Mouse (Mus musculus): ENCODE measurements at regions not wholly inside any gene's neighbourhood (a gene's known extent, or its start where the extent isn't known, plus 50 kb on each side); places are given as distances from the start of the nearest gene placed in this dataset.
A peak's percentile ranks its signal among the peaks of the same experiment; 100 is the strongest.

GRCm38 (mm10) chr14:46060622-46061381, 318.4 kb upstream of the Gm15217 start:
- H3K9ac ChIP-seq (replicated peaks; ENCODE audit: low read length) = no peak overlapping the region
- H3K36me3 ChIP-seq (ENCODE audit: control insufficient read depth, insufficient read depth, low read length) = no peaks in the 10 kb centered on the region
- no peak for ATAC-seq (ENCODE audit: low FRiP score, low TSS enrichment)

GRCm38 (mm10) chr14:46067102-46067801, 312.0 kb upstream of the Gm15217 start:
- no peaks in the 10 kb centered on the region for H3K36me3 ChIP-seq (ENCODE audit: control insufficient read depth, insufficient read depth, low read length)
- H3K27ac ChIP-seq (replicated peaks; ENCODE audit: low read depth, low read length) = no peak overlapping the region
- DNase-seq (no peak), ATAC-seq (ENCODE audit: low FRiP score, low TSS enrichment) (no peak)
- no peak overlapping the region for H3K4me3 ChIP-seq (replicated peaks; ENCODE audit: low read depth, low read length)
- H3K9ac ChIP-seq (replicated peaks; ENCODE audit: low read length) = no peak overlapping the region
- H3K27me3 ChIP-seq (ENCODE audit: control insufficient read depth, insufficient read depth, low read length) = no peaks in the 10 kb centered on the region
- WGBS = 78% methylated on average over 5 of the region's 5 CpGs
- no peak overlapping the region for H3K4me2 ChIP-seq (ENCODE audit: low read length)
- no peaks in the 10 kb centered on the region for H3K9me3 ChIP-seq (ENCODE audit: control insufficient read depth, low read length)
- no peaks in the 10 kb centered on the region for H3K4me1 ChIP-seq (ENCODE audit: control insufficient read depth, insufficient read depth, low read length)

More at GRCm38 (mm10) chr14:46060622-46061381, 318.4 kb upstream of the Gm15217 start:
- Histone ChIP-seq H3K4me2 (ENCODE audit: low read length) (peak overlapping the region; percentile 47), H3K27ac (replicated peaks; ENCODE audit: low read depth, low read length) (no peak overlapping the region), H3K4me3 (replicated peaks; ENCODE audit: low read depth, low read length) (peak overlapping the region; percentile 19; the same call in 1 of the 2 replicates), H3K4me1 (ENCODE audit: control insufficient read depth, insufficient read depth, low read length) (0 out of 2 replicates have a peak, but pooled peaks cover 3% of the 10 kb centered on the region), H3K9me3 (ENCODE audit: control insufficient read depth, low read length) (no peaks in the 10 kb centered on the region), H3K27me3 (ENCODE audit: control insufficient read depth, insufficient read depth, low read length) (no peaks in the 10 kb centered on the region)
- 26% methylated on average over 14 of the region's 14 CpGs for WGBS
- DNase-seq = peak; percentile 66

GRCm38 (mm10) chr14:46071244-46071643, 308.0 kb upstream of the Gm15217 start:
- no peak overlapping the region for H3K9ac ChIP-seq (replicated peaks; ENCODE audit: low read length)
- ATAC-seq (ENCODE audit: low FRiP score, low TSS enrichment) = no peak
- no peaks in the 10 kb centered on the region for H3K36me3 ChIP-seq (ENCODE audit: control insufficient read depth, insufficient read depth, low read length)
- DNase-seq = no peak
- no peak overlapping the region for H3K4me2 ChIP-seq (ENCODE audit: low read length)
- 92% methylated on average over 5 of the region's 5 CpGs for WGBS
- H3K4me3 ChIP-seq (replicated peaks; ENCODE audit: low read depth, low read length) = no peak overlapping the region
- no peak overlapping the region for H3K27ac ChIP-seq (replicated peaks; ENCODE audit: low read depth, low read length)
- H3K9me3 ChIP-seq (ENCODE audit: control insufficient read depth, low read length) = no peaks in the 10 kb centered on the region
- no peaks in the 10 kb centered on the region for H3K4me1 ChIP-seq (ENCODE audit: control insufficient read depth, insufficient read depth, low read length)
- H3K27me3 ChIP-seq (ENCODE audit: control insufficient read depth, insufficient read depth, low read length) = no peaks in the 10 kb centered on the region

- 95% methylated on average over 2 of the region's 2 CpGs for WGBS
- H3K4me1 ChIP-seq (ENCODE audit: control insufficient read depth, insufficient read depth, low read length) = no peaks in the 10 kb centered on the region
- H3K27ac ChIP-seq (replicated peaks; ENCODE audit: low read depth, low read length) = no peak overlapping the region
- DNase-seq (peak; percentile 23), ATAC-seq (ENCODE audit: low FRiP score, low TSS enrichment) (no peak)
- H3K27me3 ChIP-seq (ENCODE audit: control insufficient read depth, insufficient read depth, low read length) = no peaks in the 10 kb centered on the region
- H3K4me2 ChIP-seq (ENCODE audit: low read length) = no peak overlapping the region
- no peaks in the 10 kb centered on the region for H3K36me3 ChIP-seq (ENCODE audit: control insufficient read depth, insufficient read depth, low read length)
- H3K9ac ChIP-seq (replicated peaks; ENCODE audit: low read length) = no peak overlapping the region
- no peaks in the 10 kb centered on the region for H3K9me3 ChIP-seq (ENCODE audit: control insufficient read depth, low read length)
- H3K4me3 ChIP-seq (replicated peaks; ENCODE audit: low read depth, low read length) = no peak overlapping the region
Observed at GRCm38 (mm10) chr14:46076738-46077137, 302.5 kb upstream of the Gm15217 start.

GRCm38 (mm10) chr14:46077406-46078131, 301.6 kb upstream of the Gm15217 start:
- Histone ChIP-seq H3K27me3 (ENCODE audit: control insufficient read depth, insufficient read depth, low read length) (no peaks in the 10 kb centered on the region), H3K36me3 (ENCODE audit: control insufficient read depth, insufficient read depth, low read length) (no peaks in the 10 kb centered on the region), H3K9ac (replicated peaks; ENCODE audit: low read length) (no peak overlapping the region), H3K4me1 (ENCODE audit: control insufficient read depth, insufficient read depth, low read length) (no peaks in the 10 kb centered on the region), H3K4me2 (ENCODE audit: low read length) (no peak overlapping the region), H3K4me3 (replicated peaks; ENCODE audit: low read depth, low read length) (no peak overlapping the region), H3K27ac (replicated peaks; ENCODE audit: low read depth, low read length) (no peak overlapping the region), H3K9me3 (ENCODE audit: control insufficient read depth, low read length) (no peaks in the 10 kb centered on the region)
- DNase-seq (peak; percentile 58), ATAC-seq (ENCODE audit: low FRiP score, low TSS enrichment) (peak; percentile 69; the same call in 1 of the 2 replicates)
- WGBS = 82% methylated on average over 11 of the region's 11 CpGs

- no peak overlapping the region for H3K9ac ChIP-seq (replicated peaks; ENCODE audit: low read length)
- H3K9me3 ChIP-seq (ENCODE audit: control insufficient read depth, low read length) = no peaks in the 10 kb centered on the region
- H3K4me2 ChIP-seq (ENCODE audit: low read length) = no peak overlapping the region
- DNase-seq (no peak), ATAC-seq (ENCODE audit: low FRiP score, low TSS enrichment) (no peak)
- no peak overlapping the region for H3K4me3 ChIP-seq (replicated peaks; ENCODE audit: low read depth, low read length)
- 94% methylated on average over 5 of the region's 5 CpGs for WGBS
- H3K4me1 ChIP-seq (ENCODE audit: control insufficient read depth, insufficient read depth, low read length) = no peaks in the 10 kb centered on the region
- H3K27ac ChIP-seq (replicated peaks; ENCODE audit: low read depth, low read length) = no peak overlapping the region
- H3K36me3 ChIP-seq (ENCODE audit: control insufficient read depth, insufficient read depth, low read length) = no peaks in the 10 kb centered on the region
- no peaks in the 10 kb centered on the region for H3K27me3 ChIP-seq (ENCODE audit: control insufficient read depth, insufficient read depth, low read length)
Observed at GRCm38 (mm10) chr14:46082646-46083045, 296.6 kb upstream of the Gm15217 start.

GRCm38 (mm10) chr14:46088968-46089691, 290.1 kb upstream of the Gm15217 start:
- 74% methylated on average over 12 of the region's 12 CpGs for WGBS
- Histone ChIP-seq H3K9me3 (ENCODE audit: control insufficient read depth, low read length) (no peaks in the 10 kb centered on the region), H3K4me2 (ENCODE audit: low read length) (no peak overlapping the region), H3K4me3 (replicated peaks; ENCODE audit: low read depth, low read length) (no peak overlapping the region), H3K27ac (replicated peaks; ENCODE audit: low read depth, low read length) (no peak overlapping the region), H3K4me1 (ENCODE audit: control insufficient read depth, insufficient read depth, low read length) (no peaks in the 10 kb centered on the region), H3K36me3 (ENCODE audit: control insufficient read depth, insufficient read depth, low read length) (no peaks in the 10 kb centered on the region), H3K27me3 (ENCODE audit: control insufficient read depth, insufficient read depth, low read length) (no peaks in the 10 kb centered on the region), H3K9ac (replicated peaks; ENCODE audit: low read length) (no peak overlapping the region)
- no peak for ATAC-seq (ENCODE audit: low FRiP score, low TSS enrichment)
- peak; percentile 35 for DNase-seq

GRCm38 (mm10) chr14:46115950-46116349, 263.3 kb upstream of the Gm15217 start:
- Histone ChIP-seq H3K27me3 (ENCODE audit: control insufficient read depth, insufficient read depth, low read length) (no peaks in the 10 kb centered on the region), H3K4me2 (ENCODE audit: low read length) (no peak overlapping the region), H3K4me3 (replicated peaks; ENCODE audit: low read depth, low read length) (no peak overlapping the region), H3K27ac (replicated peaks; ENCODE audit: low read depth, low read length) (no peak overlapping the region), H3K36me3 (ENCODE audit: control insufficient read depth, insufficient read depth, low read length) (no peaks in the 10 kb centered on the region), H3K9ac (replicated peaks; ENCODE audit: low read length) (no peak overlapping the region), H3K4me1 (ENCODE audit: control insufficient read depth, insufficient read depth, low read length) (no peaks in the 10 kb centered on the region), H3K9me3 (ENCODE audit: control insufficient read depth, low read length) (no peaks in the 10 kb centered on the region)
- no peak for ATAC-seq (ENCODE audit: low FRiP score, low TSS enrichment)
- 90% methylated on average over 3 of the region's 3 CpGs for WGBS
- DNase-seq = no peak

All from midbrain, embryonic 14.5 days (tissue).